Mouse (Mus musculus) lung, postnatal 25 days (tissue): ENCODE results near the gene Tenm2.

Source experiments
- DNase-seq: peaks from one replicate; pipeline ENCODE4 v3.0.0; 2022; ENCODE audit warnings: low spot score

The Tenm2 gene

GRCm38 (mm10) chr11:37079403-37079802 lies 156.4 kb downstream of the Tenm2 start:
- DNase-seq = no peak

GRCm38 (mm10) chr11:37076989-37077598 lies 158.7 kb downstream of the Tenm2 start:
- DNase-seq = no peak

- no peak for DNase-seq
Observed at GRCm38 (mm10) chr11:37075349-37075748, 160.4 kb downstream of the Tenm2 start.

GRCm38 (mm10) chr11:37065459-37065858 lies 170.3 kb downstream of the Tenm2 start:
- DNase-seq = no peak

- peak; percentile 2 for DNase-seq
Observed at GRCm38 (mm10) chr11:37046671-37047070, 189.1 kb downstream of the Tenm2 start.

GRCm38 (mm10) chr11:37041259-37041658 lies 194.5 kb downstream of the Tenm2 start:
- no peak for DNase-seq

GRCm38 (mm10) chr11:37039283-37039682 lies 196.5 kb downstream of the Tenm2 start:
- peak; percentile 5 for DNase-seq

GRCm38 (mm10) chr11:37031305-37032055 lies 204.3 kb downstream of the Tenm2 start:
- no peak for DNase-seq

- DNase-seq = no peak
Observed at GRCm38 (mm10) chr11:37011900-37012299, 223.9 kb downstream of the Tenm2 start.

- DNase-seq = no peak
Observed at GRCm38 (mm10) chr11:37009243-37009642, 226.5 kb downstream of the Tenm2 start.

GRCm38 (mm10) chr11:36997668-36998067 lies 238.1 kb downstream of the Tenm2 start:
- no peak for DNase-seq

- DNase-seq = no peak
Observed at GRCm38 (mm10) chr11:36990895-36991294, 244.9 kb downstream of the Tenm2 start.

- no peak for DNase-seq
Observed at GRCm38 (mm10) chr11:36988776-36989565, 246.8 kb downstream of the Tenm2 start.

GRCm38 (mm10) chr11:36974142-36974541 lies 261.6 kb downstream of the Tenm2 start:
- no peak for DNase-seq

- no peak for DNase-seq
Observed at GRCm38 (mm10) chr11:36958102-36958501, 277.7 kb downstream of the Tenm2 start.

- no peak for DNase-seq
Observed at GRCm38 (mm10) chr11:36941429-36941828, 294.3 kb downstream of the Tenm2 start.

- DNase-seq = no peak
Observed at GRCm38 (mm10) chr11:36940557-36941110, 295.1 kb downstream of the Tenm2 start.

- DNase-seq = no peak
Observed at GRCm38 (mm10) chr11:36929817-36930216, 305.9 kb downstream of the Tenm2 start.

GRCm38 (mm10) chr11:36926705-36927406 lies 308.9 kb downstream of the Tenm2 start:
- no peak for DNase-seq

GRCm38 (mm10) chr11:36919301-36919700 lies 316.5 kb downstream of the Tenm2 start:
- DNase-seq = no peak

- DNase-seq = no peak
Observed at GRCm38 (mm10) chr11:36911406-36911805, 324.4 kb downstream of the Tenm2 start.

- no peak for DNase-seq
Observed at GRCm38 (mm10) chr11:36909036-36909435, 326.7 kb downstream of the Tenm2 start.
